Mouse (Mus musculus) testis, adult 2 months (tissue): ENCODE results near the gene Chst11.

Experiments
- CTCF ChIP-seq: fragments of 200-500 bp; IDR thresholded peaks from 2 replicates; pipeline ENCODE4 v1.5.1; 2012; ENCODE audit warnings: low read depth, mild to moderate bottlenecking, inconsistent platforms, low read length, moderate library complexity; ENCODE audit not compliant: control insufficient read depth, insufficient read depth, insufficient replicate concordance
- POLR2A ChIP-seq: fragments of 200-500 bp; IDR thresholded peaks from 2 replicates; pipeline ENCODE4 v1.6.1; 2012; ENCODE audit warnings: low read depth, mild to moderate bottlenecking, inconsistent platforms, low read length, moderate library complexity; ENCODE audit not compliant: control insufficient read depth

DNA sequence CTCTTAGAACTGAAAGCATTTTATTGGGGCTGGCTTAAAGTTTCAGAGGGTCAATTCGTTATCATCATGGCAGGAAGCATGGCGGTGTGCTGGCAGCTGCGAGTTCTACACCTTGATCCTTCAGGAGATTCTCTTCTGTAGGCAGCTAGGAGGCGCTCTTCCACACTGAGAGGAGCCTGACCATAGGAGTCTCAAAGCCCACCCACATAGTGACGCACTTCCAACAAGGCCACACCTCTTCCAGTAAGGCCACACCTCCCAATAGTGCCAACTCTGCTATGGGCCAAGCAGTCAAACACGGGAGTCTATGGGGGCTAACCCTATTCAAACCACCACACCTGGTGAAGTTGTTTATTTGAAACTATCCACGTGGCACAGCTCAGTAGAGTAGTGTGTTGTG is 24.0 kb upstream of the Chst11 start:
- TF ChIP-seq CTCF = peak; percentile 61; the same call in 1 of the 2 replicates
- no peak for TF ChIP-seq POLR2A
